Mouse (Mus musculus) layer of hippocampus, adult 8-10 months (tissue): Measurements from ENCODE around the gene Tmem106a. TPM values are rescaled to one million over a fixed set of nuclear protein-coding genes. Genes with fewer than 3 reads are reported as not detected.

Experiments
- DNase-seq, 2 experiments: peaks; one replicate each; pipeline ENCODE4 v3.0.0; 2022; ENCODE audit warnings: low spot score in 2 of 2
- total RNA-seq, 4 experiments: library from RNA; stranded (reverse); gene quantifications; 2 replicates each; pipeline ENCODE4 v1.2.4; 2022

Tmem106a gene
- total RNA-seq, 4 experiments from 2014 or later: 1.6 to 4.4 (median 3.3) TPM

- DNase-seq: no peak
Measured at GRCm38 (mm10) chr11:101639761-101640160, 57.7 kb downstream of the Tmem106a start.

GRCm38 (mm10) chr11:101640857-101641709, 59.0 kb downstream of the Tmem106a start:
- peak; percentile 73 to 79 for DNase-seq

Other genes with a start within 250 kb of the Tmem106a start
- not detected for gene G6pc, start 214.7 kb upstream of the Tmem106a start, total RNA-seq
- gene Aarsd1, start 164.6 kb upstream of the Tmem106a start, total RNA-seq: 10 to 100 TPM; 47.6 to 54.3 (median 48.9) TPM
- gene Gm27029, start 157.4 kb upstream of the Tmem106a start, total RNA-seq: 1 to 10 TPM; 6.0 to 9.6 (median 6.5) TPM
- 10 to 100 TPM; 27.8 to 35.4 (median 31.9) TPM for gene Rundc1, start 157.2 kb upstream of the Tmem106a start, total RNA-seq
- 1 to 10 TPM in 3 of 4 experiments, under 1 TPM in 1; 0.74 to 1.5 (median 1.3) TPM for gene Ptges3l, start 156.9 kb upstream of the Tmem106a start, total RNA-seq
- 10 to 100 TPM; 23.9 to 46.8 (median 33.8) TPM for gene Rpl27, start 139.9 kb upstream of the Tmem106a start, total RNA-seq
- 1 to 10 TPM; 2.2 to 7.6 (median 3.5) TPM for gene Ifi35, start 133.8 kb upstream of the Tmem106a start, total RNA-seq
- gene Rnd2, start 117.2 kb upstream of the Tmem106a start, total RNA-seq: 100 to 1,000 TPM; 109 to 121 (median 110) TPM
- gene Vat1, start 116.0 kb upstream of the Tmem106a start, total RNA-seq: 10 to 100 TPM; 27.9 to 42.8 (median 34.9) TPM
- 1 to 10 TPM in 3 of 4 experiments, under 1 TPM in 1; 0.83 to 2.0 (median 1.4) TPM for gene Brca1, start 30.3 kb upstream of the Tmem106a start, total RNA-seq
- 100 to 1,000 TPM; 125 to 154 (median 137) TPM for gene Nbr1, start 30.1 kb upstream of the Tmem106a start, total RNA-seq
- not detected for gene Gm11634, start 17.0 kb downstream of the Tmem106a start, total RNA-seq
- gene Rdm1, start 45.0 kb downstream of the Tmem106a start, total RNA-seq: 10 to 100 TPM in 3 of 4 experiments, 1 to 10 TPM in 1; 9.3 to 16.1 (median 11.0) TPM
- gene Arl4d, start 83.3 kb downstream of the Tmem106a start, total RNA-seq: 10 to 100 TPM; 11.8 to 21.0 (median 17.4) TPM
- 10 to 100 TPM; 31.2 to 38.3 (median 35.3) TPM for gene Dhx8, start 150.7 kb downstream of the Tmem106a start, total RNA-seq
- gene Etv4, start 203.1 kb downstream of the Tmem106a start, total RNA-seq: 10 to 100 TPM in 3 of 4 experiments, 1 to 10 TPM in 1; 9.8 to 17.3 (median 12.6) TPM